In genomic region chr17:42276861-42277260, GRCm38 (mm10) we compare ENCODE assay signal across 30 mouse cellular contexts. TPM values are rescaled to one million over a fixed set of nuclear protein-coding genes. Genes with fewer than 3 reads are reported as not detected.
DNase-seq lines count a peak whose midpoint lies in the region; ATAC-seq lines count a peak whose summit lies in the region.
"Had no signal": no experiment of that assay in that cellular context is flagged by ENCODE, and none has a peak within 500 bp of the region (broad histone marks: within the 10 kb centered on the region; RNA-seq: fewer than 3 reads in every experiment).

No protein-coding gene starts in this region.

- no peaks in the 10 kb centered on the region for H3K4me1 ChIP-seq in intestine, embryonic 15.5 days (replicated peaks)
- H3K4me1 ChIP-seq: embryonic facial prominence, embryonic 13.5 days; forebrain, embryonic 10.5 days; forebrain, embryonic 15.5 days; heart, embryonic 15.5 days; limb, embryonic 10.5 days; limb, embryonic 15.5 days; liver, embryonic 13.5 days; megakaryocyte, embryonic 14.5 days; neural tube, embryonic 12.5 days had no signal

- ATAC-seq in intestine, embryonic 15.5 days, result no peak
- ATAC-seq: forebrain, embryonic 15.5 days; intestine, postnatal 0 days; lung, postnatal 0 days; midbrain, embryonic 16.5 days had no signal

- no peaks in the 10 kb centered on the region for H3K36me3 ChIP-seq in intestine, embryonic 15.5 days
- H3K36me3 ChIP-seq: embryonic facial prominence, embryonic 13.5 days; forebrain, embryonic 10.5 days; forebrain, embryonic 15.5 days; heart, embryonic 15.5 days; limb, embryonic 10.5 days; limb, embryonic 15.5 days; liver, embryonic 13.5 days; neural tube, embryonic 12.5 days had no signal

- no peak overlapping the region for H3K4me3 ChIP-seq in intestine, embryonic 15.5 days (replicated peaks)
- H3K4me3 ChIP-seq: embryonic facial prominence, embryonic 13.5 days; forebrain, embryonic 10.5 days; forebrain, embryonic 15.5 days; heart, embryonic 15.5 days; limb, embryonic 10.5 days; limb, embryonic 15.5 days; liver, embryonic 13.5 days; megakaryocyte, embryonic 14.5 days; myocyte; neural tube, embryonic 12.5 days had no signal

- H3K9ac ChIP-seq in intestine, embryonic 15.5 days, result no peak overlapping the region
- H3K9ac ChIP-seq: embryonic facial prominence, embryonic 13.5 days; forebrain, embryonic 15.5 days; heart, embryonic 15.5 days; limb, embryonic 15.5 days; liver, embryonic 13.5 days; neural tube, embryonic 12.5 days had no signal

- 86% methylated on average over 2 of the region's 2 CpGs for WGBS in intestine, embryonic 15.5 days

- no peaks in the 10 kb centered on the region for H3K27me3 ChIP-seq in intestine, embryonic 15.5 days (replicated peaks)
- H3K27me3 ChIP-seq: embryonic facial prominence, embryonic 13.5 days; forebrain, embryonic 15.5 days; heart, embryonic 15.5 days; limb, embryonic 15.5 days; liver, embryonic 13.5 days; megakaryocyte, embryonic 14.5 days; neural tube, embryonic 12.5 days had no signal

- H3K4me2 ChIP-seq in intestine, embryonic 15.5 days (replicated peaks), result no peak overlapping the region
- H3K4me2 ChIP-seq: embryonic facial prominence, embryonic 13.5 days; forebrain, embryonic 15.5 days; heart, embryonic 15.5 days; limb, embryonic 15.5 days; liver, embryonic 13.5 days; neural tube, embryonic 12.5 days had no signal

- H3K27ac ChIP-seq in intestine, embryonic 15.5 days, result no peak overlapping the region
- H3K27ac ChIP-seq: embryonic facial prominence, embryonic 13.5 days; forebrain, embryonic 10.5 days; forebrain, embryonic 15.5 days; heart, embryonic 15.5 days; limb, embryonic 10.5 days; limb, embryonic 15.5 days; liver, embryonic 13.5 days; neural tube, embryonic 12.5 days had no signal

- DNase-seq in layer of hippocampus, adult 11-12 months (ENCODE audit: low spot score), result peak; percentile 32
- no peak for DNase-seq in layer of hippocampus, postnatal 10 days (ENCODE audit: low spot score in 2 of 2)
- DNase-seq in right cerebral cortex, adult 18-20 months, result peak; percentile 14
- DNase-seq in right cerebral cortex, postnatal 10 days (ENCODE audit: low spot score in 2 of 2), result no peak
- peak; percentile 18 for DNase-seq in layer of hippocampus, adult 9-10 months (ENCODE audit: low spot score)
- DNase-seq in cerebellum, adult 9-11 months, result no peak
- DNase-seq: adrenal gland, adult 8-10 months; cerebellum, adult 9-10 months; kidney, adult 9 months; kidney, postnatal 10 days; liver, embryonic 13.5 days; lung, adult 18-20 months; lung, postnatal 4 days; right cerebral cortex, postnatal 14 days had no signal

- H3K9me3 ChIP-seq in intestine, embryonic 15.5 days, result no peaks in the 10 kb centered on the region
- H3K9me3 ChIP-seq: embryonic facial prominence, embryonic 13.5 days; forebrain, embryonic 10.5 days; forebrain, embryonic 15.5 days; heart, embryonic 15.5 days; limb, embryonic 10.5 days; limb, embryonic 15.5 days; liver, embryonic 13.5 days; neural tube, embryonic 12.5 days had no signal

RNA-seq across cellular contexts. Expression of gene Ptchd4, which starts 38.9 kb away (rescaled TPM):
- total RNA-seq in layer of hippocampus, postnatal 10 days (2021), result 10 to 100 TPM in 1 of 2 experiments, 1 to 10 TPM in 1; 9.6 to 10.1 TPM
- 0.10 and 0.33 TPM in 2 replicates for polyA plus RNA-seq in intestine, embryonic 15.5 days (2015; fragmentation: Nextera tagmentation; extraction: Ambion mirVana)
- total RNA-seq: common myeloid progenitor, adult 5-6 weeks; heart, postnatal 25 days had no signal
- polyA plus RNA-seq: liver, embryonic 13.5 days; lung, postnatal 0 days; myocyte; small intestine, adult 2 months had no signal

Comparison
In these comparisons a context has a peak if more than half of its experiments do, and no peak if none do; other contexts are left out.
1. DNase-seq: peak in layer of hippocampus, adult 11-12 months (single experiment), right cerebral cortex, adult 18-20 months (single experiment) and layer of hippocampus, adult 9-10 months (single experiment); none in layer of hippocampus, postnatal 10 days (0 of 2), right cerebral cortex, postnatal 10 days (0 of 2) and cerebellum, adult 9-11 months (single experiment).